Mouse (Mus musculus) embryonic facial prominence, embryonic 13.5 days (tissue): ENCODE results near the gene Pigq. TPM values are rescaled to one million over a fixed set of nuclear protein-coding genes. Genes with fewer than 3 reads are reported as not detected.

Experiments
- ATAC-seq: fragments of 200-750 bp; cut with Nextera tagmentation; 2 replicates; pipeline ENCODE4 v1.8.0; 2017; ENCODE audit warnings: low read depth; ENCODE audit not compliant: insufficient number of reproducible peaks, insufficient read depth, low FRiP score, low TSS enrichment
- H3K27ac ChIP-seq: fragments of 300-500 bp; sonication (generic); 2 replicates; pipeline ENCODE4 v1.5.1; 2015; ENCODE audit warnings: moderate library complexity, mild to moderate bottlenecking, inconsistent platforms
- H3K27me3 ChIP-seq: fragments of 300-500 bp; sonication (generic); 2 replicates; pipeline ENCODE4 v1.6.1; 2015; ENCODE audit warnings: mild to moderate bottlenecking, inconsistent platforms
- H3K36me3 ChIP-seq: fragments of 300-500 bp; sonication (generic); 2 replicates; pipeline ENCODE4 v1.6.1; 2015; ENCODE audit warnings: mild to moderate bottlenecking, inconsistent platforms
- H3K4me1 ChIP-seq: fragments of 300-500 bp; sonication (generic); 2 replicates; pipeline ENCODE4 v1.6.1; 2015; ENCODE audit warnings: inconsistent platforms
- H3K4me2 ChIP-seq: fragments of 300-500 bp; sonication (generic); 2 replicates; pipeline ENCODE4 v1.6.1; 2015; ENCODE audit warnings: moderate library complexity, mild to moderate bottlenecking, inconsistent platforms
- H3K4me3 ChIP-seq: fragments of 300-500 bp; sonication (generic); 2 replicates; pipeline ENCODE4 v1.5.1; 2015; ENCODE audit warnings: mild to moderate bottlenecking, inconsistent platforms
- H3K9ac ChIP-seq: fragments of 300-500 bp; sonication (generic); 2 replicates; pipeline ENCODE4 v1.6.1; 2015; ENCODE audit warnings: mild to moderate bottlenecking, inconsistent platforms
- H3K9me3 ChIP-seq: fragments of 300-500 bp; sonication (generic); 2 replicates; pipeline ENCODE4 v1.6.1; 2016; ENCODE audit warnings: inconsistent platforms
- WGBS: fragments of 180-500 bp; shearing (Covaris S2); methylation state at CpG from one replicate; pipeline ENCODE4 v1.1.7; 2015; ENCODE audit warnings: mixed read lengths; 5-methylcytosine and 5-hydroxymethylcytosine counted together
- polyA plus RNA-seq: library from polyadenylated mRNA; unstranded; fragments of >200 nt; fragmentation: Nextera tagmentation; extraction: Ambion mirVana; gene quantifications from 2 replicates; pipeline ENCODE4 v1.2.1, GENCODE M21; 2015

The Pigq gene
- polyA plus RNA-seq, 1 experiment from 2014 or later = 53.8 TPM

GRCm38 (mm10) chr17:25879750-25880149, 65.0 kb downstream of the Pigq start:
- no peak for ATAC-seq
- H3K36me3 ChIP-seq = peaks cover 65% of the 10 kb centered on the region
- 69% methylated on average over 8 of the region's 8 CpGs for WGBS
- no peaks in the 10 kb centered on the region for H3K27me3 ChIP-seq
- H3K9ac ChIP-seq = 0 out of 2 replicates have a peak overlapping the region, but pooled peaks have one; percentile 16
- H3K27ac ChIP-seq = no peak overlapping the region
- H3K4me3 ChIP-seq = no peak overlapping the region
- H3K9me3 ChIP-seq = no peaks in the 10 kb centered on the region
- H3K4me1 ChIP-seq = peaks cover 30% of the 10 kb centered on the region
- H3K4me2 ChIP-seq = no peak overlapping the region

GRCm38 (mm10) chr17:25879261-25879660, 65.5 kb downstream of the Pigq start:
- no peaks in the 10 kb centered on the region for H3K9me3 ChIP-seq
- peaks cover 30% of the 10 kb centered on the region for H3K4me1 ChIP-seq
- no peak overlapping the region for H3K27ac ChIP-seq
- no peak overlapping the region for H3K9ac ChIP-seq
- ATAC-seq = no peak
- H3K27me3 ChIP-seq = no peaks in the 10 kb centered on the region
- no peak overlapping the region for H3K4me3 ChIP-seq
- no peak overlapping the region for H3K4me2 ChIP-seq
- peaks cover 60% of the 10 kb centered on the region for H3K36me3 ChIP-seq
- WGBS = 45% methylated on average over 4 of the region's 4 CpGs

DNA sequence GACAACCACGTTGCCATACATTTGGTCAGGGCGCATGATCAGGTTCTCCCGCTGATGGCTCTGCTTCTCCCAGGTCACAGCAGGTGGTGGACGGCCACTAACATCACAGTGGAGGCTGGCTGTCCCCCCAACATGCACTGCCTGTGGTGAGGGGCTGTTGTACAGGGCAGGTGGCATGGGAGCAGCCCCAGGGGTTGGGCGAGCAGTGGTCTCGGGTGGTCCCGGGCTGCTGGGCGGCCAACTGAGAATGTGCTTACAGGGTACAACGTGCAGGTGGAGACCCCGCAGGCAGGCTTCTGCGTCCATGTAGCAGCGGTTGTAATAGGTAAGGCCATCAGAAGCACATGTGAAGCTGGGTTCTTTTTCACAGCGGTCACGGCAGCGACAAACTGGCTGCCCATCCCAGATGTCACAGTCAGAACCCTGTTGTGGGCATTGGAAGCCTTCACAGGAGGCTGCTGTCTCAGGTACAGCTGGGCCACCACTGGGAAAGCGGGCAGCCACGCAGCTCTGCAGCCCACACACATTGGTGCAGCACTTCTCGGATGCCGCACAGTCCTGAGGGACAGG, 66.0 kb downstream of the Pigq start:
- no peak overlapping the region for H3K4me3 ChIP-seq
- 89% methylated on average over 19 of the region's 19 CpGs for WGBS
- peaks cover 55% of the 10 kb centered on the region for H3K36me3 ChIP-seq
- ATAC-seq = no peak
- no peak overlapping the region for H3K9ac ChIP-seq
- H3K27ac ChIP-seq = no peak overlapping the region
- no peak overlapping the region for H3K4me2 ChIP-seq
- no peaks in the 10 kb centered on the region for H3K9me3 ChIP-seq
- H3K4me1 ChIP-seq = peaks cover 36% of the 10 kb centered on the region
- no peaks in the 10 kb centered on the region for H3K27me3 ChIP-seq

GRCm38 (mm10) chr17:25877741-25878610, 66.8 kb downstream of the Pigq start:
- WGBS = 91% methylated on average over 32 of the region's 32 CpGs
- no peaks in the 10 kb centered on the region for H3K9me3 ChIP-seq
- H3K4me2 ChIP-seq = no peak overlapping the region
- H3K27ac ChIP-seq = no peak overlapping the region
- peaks cover 36% of the 10 kb centered on the region for H3K4me1 ChIP-seq
- no peak overlapping the region for H3K9ac ChIP-seq
- no peak for ATAC-seq
- no peaks in the 10 kb centered on the region for H3K27me3 ChIP-seq
- peaks cover 47% of the 10 kb centered on the region for H3K36me3 ChIP-seq
- no peak overlapping the region for H3K4me3 ChIP-seq

GRCm38 (mm10) chr17:25877025-25877424, 67.7 kb downstream of the Pigq start:
- Histone ChIP-seq H3K9ac (no peak overlapping the region), H3K9me3 (no peaks in the 10 kb centered on the region), H3K4me3 (no peak overlapping the region), H3K36me3 (peaks cover 38% of the 10 kb centered on the region), H3K27me3 (no peaks in the 10 kb centered on the region), H3K27ac (no peak overlapping the region), H3K4me2 (no peak overlapping the region), H3K4me1 (peaks cover 36% of the 10 kb centered on the region)
- no peak for ATAC-seq
- 95% methylated on average over 3 of the region's 3 CpGs for WGBS

Other genes starting within 250 kb of the Pigq start
- 5.8 and 10.3 TPM in 2 replicates for gene Gng13, start 227.8 kb downstream of the Pigq start, polyA plus RNA-seq
- gene Chtf18, start 217.5 kb downstream of the Pigq start, polyA plus RNA-seq = 31.6 and 35.9 TPM in 2 replicates
- 28.0 and 28.9 TPM in 2 replicates for gene Rpusd1, start 217.3 kb downstream of the Pigq start, polyA plus RNA-seq
- 0.83 TPM in 1 of 2 replicates, not detected in the other for gene Mslnl, start 208.9 kb downstream of the Pigq start, polyA plus RNA-seq
- 0.17 and 0.42 TPM in 2 replicates for gene Msln, start 190.6 kb downstream of the Pigq start, polyA plus RNA-seq
- gene Narfl, start 171.2 kb downstream of the Pigq start, polyA plus RNA-seq = 24.7 and 24.9 TPM in 2 replicates
- gene Haghl, start 159.3 kb downstream of the Pigq start, polyA plus RNA-seq = 74.6 and 89.5 TPM in 2 replicates
- gene Ccdc78, start 158.4 kb downstream of the Pigq start, polyA plus RNA-seq = 0.20 and 0.25 TPM in 2 replicates
- 65.3 and 78.1 TPM in 2 replicates for gene Fam173a, start 152.0 kb downstream of the Pigq start, polyA plus RNA-seq
- gene AC134908.4, start 149.3 kb downstream of the Pigq start, polyA plus RNA-seq = not detected in 2 replicates
- gene Metrn, start 147.8 kb downstream of the Pigq start, polyA plus RNA-seq = 43.4 and 50.1 TPM in 2 replicates
- 3.6 and 4.2 TPM in 2 replicates for gene Fbxl16, start 135.9 kb downstream of the Pigq start, polyA plus RNA-seq
- gene Wdr24, start 121.3 kb downstream of the Pigq start, polyA plus RNA-seq = 26.5 and 30.0 TPM in 2 replicates
- gene Jmjd8, start 116.1 kb downstream of the Pigq start, polyA plus RNA-seq = 48.3 and 52.8 TPM in 2 replicates
- gene Stub1, start 111.5 kb downstream of the Pigq start, polyA plus RNA-seq = 319 and 353 TPM in 2 replicates
- 1.4 and 2.7 TPM in 2 replicates for gene Rhbdl1, start 107.6 kb downstream of the Pigq start, polyA plus RNA-seq
- gene Gm20683, start 103.2 kb downstream of the Pigq start, polyA plus RNA-seq = 1.3 and 2.9 TPM in 2 replicates
- gene Rhot2, start 100.1 kb downstream of the Pigq start, polyA plus RNA-seq = 26.4 and 31.4 TPM in 2 replicates
- gene Wdr90, start 83.4 kb downstream of the Pigq start, polyA plus RNA-seq = 30.0 and 31.2 TPM in 2 replicates
- gene Mcrip2, start 76.2 kb downstream of the Pigq start, polyA plus RNA-seq = 11.1 and 13.4 TPM in 2 replicates
- gene Mettl26, start 69.9 kb downstream of the Pigq start, polyA plus RNA-seq = 47.1 and 50.6 TPM in 2 replicates
- gene Wfikkn1, start 64.1 kb downstream of the Pigq start, polyA plus RNA-seq = 0.56 and 0.73 TPM in 2 replicates
- gene Rab40c, start 25.2 kb downstream of the Pigq start, polyA plus RNA-seq = 32.9 and 36.6 TPM in 2 replicates
- not detected in 2 replicates for gene Nhlrc4, start within 50 bp of the Pigq start, polyA plus RNA-seq
- 0.18 and 0.26 TPM in 2 replicates for gene A930017K11Rik, start 7.6 kb upstream of the Pigq start, polyA plus RNA-seq
- gene Capn15, start 40.9 kb upstream of the Pigq start, polyA plus RNA-seq = 23.4 and 24.2 TPM in 2 replicates
- gene Rab11fip3, start 124.6 kb upstream of the Pigq start, polyA plus RNA-seq = 22.8 and 23.5 TPM in 2 replicates
- gene Decr2, start 145.4 kb upstream of the Pigq start, polyA plus RNA-seq = 42.9 and 44.9 TPM in 2 replicates
- gene Nme4, start 150.7 kb upstream of the Pigq start, polyA plus RNA-seq = 138 and 142 TPM in 2 replicates
- gene Tmem8, start 168.4 kb upstream of the Pigq start, polyA plus RNA-seq = 1.4 and 1.7 TPM in 2 replicates
- gene Mrpl28, start 178.6 kb upstream of the Pigq start, polyA plus RNA-seq = 180 and 209 TPM in 2 replicates
- 9.9 and 10.5 TPM in 2 replicates for gene Axin1, start 193.8 kb upstream of the Pigq start, polyA plus RNA-seq